12 mouse cellular contexts compared by ENCODE assay signal in the genomic region with DNA sequence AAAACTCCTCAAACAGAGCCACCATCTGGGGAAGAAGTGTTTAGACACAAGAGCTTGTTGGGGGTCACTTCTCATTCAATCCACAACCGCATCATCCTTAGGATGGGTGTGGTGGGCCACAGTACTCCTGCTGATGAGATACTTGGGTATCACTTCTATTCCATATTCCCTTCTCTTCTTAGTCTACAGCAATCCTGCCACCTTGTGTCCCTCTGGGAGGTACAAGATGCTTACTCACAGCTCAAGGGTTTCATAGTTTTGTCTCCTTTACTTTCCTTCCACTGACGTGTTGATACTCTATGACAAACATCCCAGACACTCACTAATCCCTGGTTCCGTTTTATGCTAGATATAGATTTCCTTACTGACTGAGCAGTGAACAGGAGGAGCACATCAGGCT.
"Had no signal": no experiment of that assay in that cellular context is flagged by ENCODE, and none has a peak within 500 bp of the region (broad histone marks: within the 10 kb centered on the region; RNA-seq: fewer than 3 reads in every experiment).

No protein-coding gene starts in this region.

- H3K4me2 ChIP-seq: kidney, embryonic 15.5 days; liver, embryonic 13.5 days; midbrain, embryonic 11.5 days had no signal

- H3K27ac ChIP-seq: kidney, embryonic 15.5 days; liver, embryonic 13.5 days had no signal

- H3K4me3 ChIP-seq: kidney, embryonic 15.5 days; liver, embryonic 13.5 days had no signal

- H3K9me3 ChIP-seq: kidney, embryonic 15.5 days; liver, embryonic 13.5 days had no signal

- H3K36me3 ChIP-seq: kidney, embryonic 15.5 days; liver, embryonic 13.5 days had no signal

- DNase-seq: kidney, adult 11 months; kidney, adult 8-10 months; kidney, postnatal 10 days; kidney, postnatal 36 days; liver, embryonic 13.5 days; lung, adult 2 months; lung, postnatal 14 days; lung, postnatal 4 days; midbrain, embryonic 14.5 days; thymus, postnatal 25 days had no signal

- H3K4me1 ChIP-seq: liver, embryonic 13.5 days had no signal

- H3K9ac ChIP-seq: kidney, embryonic 15.5 days; liver, embryonic 13.5 days had no signal

- H3K27me3 ChIP-seq: kidney, embryonic 15.5 days; liver, embryonic 13.5 days had no signal
